Mouse (Mus musculus) layer of hippocampus, adult 6 months (tissue): ENCODE results near the gene Kdm4d. TPM values are rescaled to one million over a fixed set of nuclear protein-coding genes. Genes with fewer than 3 reads are reported as not detected.

Source experiments
- long read RNA-seq, 2 experiments: library from polyadenylated mRNA; unstranded; transcript quantifications; one replicate each; pipeline ENCODE4 v2.0.0; 2019 to 2020
- polyA plus RNA-seq: library from polyadenylated mRNA; unstranded; fragments of <200 nt; fragmentation: Nextera tagmentation; gene quantifications from 2 replicates; pipeline ENCODE4 v1.2.3, GENCODE M21; 2021

Gene Kdm4d
- 0.84 and 0.88 TPM in 2 replicates for polyA plus RNA-seq
- long read RNA-seq, experiment 1, partial matches to known transcripts, result 0 of 6 reads
- long read RNA-seq, experiment 1, other reads (novel, unspliced or antisense), result 2 of 6 reads
- long read RNA-seq, experiment 2, partial matches to known transcripts, result 0 of 11 reads
- long read RNA-seq, experiment 2, other reads (novel, unspliced or antisense), result 8 of 11 reads

DNA sequence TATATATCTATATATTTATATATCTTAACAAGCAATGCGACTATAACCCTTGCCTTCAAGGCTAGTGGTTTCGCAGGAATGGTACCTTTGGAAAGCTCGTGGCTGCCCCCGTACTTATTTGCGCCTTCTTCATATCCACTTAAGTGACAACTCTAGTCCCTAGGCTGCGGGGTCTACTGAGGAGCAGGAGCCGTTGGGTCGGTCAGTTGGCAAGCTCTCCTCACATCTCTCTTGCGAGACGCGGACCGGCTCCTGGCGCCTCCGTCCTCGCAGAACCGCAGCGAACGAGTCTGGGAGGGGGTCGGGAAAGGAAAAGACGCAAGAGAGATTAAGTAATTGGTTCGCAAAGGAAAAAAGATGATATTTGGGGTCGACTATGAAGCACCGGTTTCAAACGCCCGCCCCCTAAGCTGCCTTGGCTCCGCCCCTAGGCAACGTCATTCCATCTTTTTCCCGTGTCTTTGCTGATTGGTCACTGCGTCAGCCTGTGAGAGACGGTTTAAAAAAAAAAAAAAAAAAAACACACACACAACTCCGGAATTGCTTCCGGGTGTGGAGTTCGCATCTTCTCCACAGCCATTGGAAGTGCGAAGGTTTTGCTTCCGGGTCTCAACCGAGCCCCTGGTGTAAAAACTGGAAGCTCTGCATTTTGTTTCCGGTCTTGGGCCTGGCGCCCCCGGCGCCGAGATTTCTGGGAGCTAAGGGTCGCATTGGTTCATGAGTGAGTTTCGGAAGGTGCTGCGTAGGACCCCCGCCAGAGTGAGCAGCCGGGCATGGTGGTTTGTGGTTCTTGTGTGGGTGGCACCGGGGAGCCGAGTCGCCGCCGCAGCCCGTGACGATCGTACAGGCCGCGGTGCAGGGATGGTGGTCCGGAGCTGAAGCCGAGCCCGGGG is at the start of gene Kdm4d, which contains the start of gene Cwc15:
Gene Kdm4d (minus strand): TSS at position 460 of the 893 bp plus-strand sequence.
Gene Cwc15 (plus strand): TSS at position 595 of the 893 bp plus-strand sequence.

Other genes with a start within 250 kb of the Kdm4d start
- gene Sesn3, start 225.4 kb downstream of the Kdm4d start, polyA plus RNA-seq, result 7.3 and 8.2 TPM in 2 replicates
- gene Endod1, start 119.0 kb downstream of the Kdm4d start, polyA plus RNA-seq, result 36.4 and 41.0 TPM in 2 replicates
- gene Cwc15, start 135 bp upstream of the Kdm4d start, polyA plus RNA-seq, result 172 and 175 TPM in 2 replicates
- gene Amotl1, start 144.6 kb upstream of the Kdm4d start, polyA plus RNA-seq, result 1.3 and 1.9 TPM in 2 replicates
- gene Piwil4, start 240.3 kb upstream of the Kdm4d start, polyA plus RNA-seq, result 0.06 TPM in 1 of 2 replicates, not detected in the other